Mouse (Mus musculus) frontal cortex, adult (tissue): ENCODE data around the gene Ubac2.

ENCODE experiments used
- ATAC-seq: cut with Nextera tagmentation; 2 replicates; pipeline ENCODE4 v1.9.2; 2017; ENCODE audit warnings: mild to moderate bottlenecking, moderate library complexity, mixed read lengths; ENCODE audit not compliant: low TSS enrichment

Gene Ubac2

DNA sequence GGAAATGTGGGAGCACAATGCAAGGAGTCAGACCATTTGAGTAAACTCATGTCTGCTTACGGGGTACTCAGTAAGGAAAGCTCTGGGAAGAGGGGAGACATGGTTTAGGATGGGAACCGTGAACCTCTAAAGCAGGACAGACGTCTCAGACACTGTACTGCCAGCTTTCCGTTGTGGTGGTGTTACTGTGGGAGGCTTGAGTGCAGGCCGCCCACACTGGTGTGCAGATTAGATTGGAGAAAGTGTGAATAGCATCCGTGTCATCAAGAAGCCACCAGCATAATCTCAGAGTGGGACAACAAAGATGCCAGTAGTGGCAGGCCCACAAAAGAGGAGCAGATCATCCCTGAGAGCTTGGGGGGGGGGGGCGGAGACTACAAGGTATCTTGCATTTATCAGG, 123.8 kb downstream of the Ubac2 start:
- peak; percentile 72; the same call in 1 of the 2 replicates for ATAC-seq

DNA sequence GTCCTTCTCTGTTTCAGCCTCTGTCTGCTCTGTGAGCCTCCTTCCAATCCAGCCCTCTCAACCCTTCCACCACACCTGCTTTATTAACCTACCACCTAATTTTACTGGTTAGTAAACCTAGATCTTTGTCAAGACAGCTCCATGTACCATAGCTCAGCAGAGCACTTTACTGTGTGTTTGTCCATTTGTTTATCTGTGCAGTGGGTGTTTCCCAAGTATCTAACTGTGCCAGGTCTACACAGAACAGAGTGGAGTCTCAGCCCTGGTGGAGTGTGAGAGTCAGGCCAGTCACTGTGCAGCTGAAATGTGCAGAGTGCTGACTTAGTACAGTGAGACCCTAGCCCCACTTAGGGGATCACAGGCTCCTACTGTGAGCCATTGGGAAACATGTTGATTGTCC, 125.4 kb downstream of the Ubac2 start:
- no peak for ATAC-seq

DNA sequence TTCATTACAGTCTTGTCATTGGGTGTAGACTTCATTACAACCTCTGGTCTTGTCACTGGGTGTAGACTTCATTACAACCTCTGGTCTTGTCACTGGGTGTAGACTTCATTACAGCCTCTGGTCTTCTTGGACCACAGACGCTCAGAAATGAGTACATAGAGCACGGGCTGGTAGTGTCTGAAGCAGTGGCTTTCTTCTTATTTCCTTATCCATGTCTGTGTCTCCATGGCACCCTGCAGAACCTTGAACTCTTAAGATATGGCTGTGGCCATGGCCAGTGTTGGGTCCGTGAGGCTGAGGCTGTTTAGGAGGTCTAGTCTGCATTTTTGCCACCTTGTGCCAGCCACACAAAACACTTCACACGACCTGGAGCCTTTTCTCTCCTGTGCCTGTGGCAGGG, 129.8 kb downstream of the Ubac2 start:
- no peak for ATAC-seq

DNA sequence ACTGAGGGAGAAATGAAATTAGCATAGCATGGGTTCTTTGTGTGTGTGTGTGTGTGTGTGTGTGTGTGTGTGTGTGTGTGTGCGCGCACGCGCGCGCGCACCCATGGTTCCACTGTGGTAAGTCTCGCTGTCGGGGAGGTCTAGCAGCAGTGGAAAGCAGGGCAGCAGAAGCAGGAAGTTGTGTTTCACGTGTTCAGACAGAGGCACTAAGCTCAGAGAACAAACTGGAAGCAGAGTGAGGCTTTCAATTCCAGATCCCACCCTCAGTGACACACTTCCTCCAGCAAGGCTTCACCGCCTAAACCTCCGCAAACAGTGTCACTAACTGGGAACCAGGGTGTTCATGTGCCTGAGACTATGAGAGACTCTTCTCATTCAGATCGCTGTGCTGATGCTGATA, 131.1 kb downstream of the Ubac2 start:
- ATAC-seq = peak; percentile 38; the same call in 1 of the 2 replicates

DNA sequence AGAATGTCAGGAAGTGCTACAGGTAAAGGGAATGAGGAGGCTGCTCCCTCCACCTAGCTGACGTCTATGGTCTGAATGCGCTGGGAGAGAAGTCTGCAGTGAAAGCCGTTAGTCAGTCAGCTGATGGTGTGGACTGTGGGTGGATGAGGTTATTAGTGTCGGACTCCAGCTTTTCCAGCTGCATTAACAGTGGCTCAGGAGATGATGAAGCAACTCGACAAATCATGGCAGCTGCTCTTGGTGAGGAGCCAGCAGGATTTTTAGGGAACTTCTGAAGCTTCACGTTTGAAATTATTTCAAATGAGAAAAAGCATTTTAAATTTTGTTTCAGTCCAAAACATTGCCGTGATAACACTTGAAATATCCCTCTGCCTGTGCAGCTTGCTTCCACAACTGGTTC, 131.9 kb downstream of the Ubac2 start:
- no peak for ATAC-seq

DNA sequence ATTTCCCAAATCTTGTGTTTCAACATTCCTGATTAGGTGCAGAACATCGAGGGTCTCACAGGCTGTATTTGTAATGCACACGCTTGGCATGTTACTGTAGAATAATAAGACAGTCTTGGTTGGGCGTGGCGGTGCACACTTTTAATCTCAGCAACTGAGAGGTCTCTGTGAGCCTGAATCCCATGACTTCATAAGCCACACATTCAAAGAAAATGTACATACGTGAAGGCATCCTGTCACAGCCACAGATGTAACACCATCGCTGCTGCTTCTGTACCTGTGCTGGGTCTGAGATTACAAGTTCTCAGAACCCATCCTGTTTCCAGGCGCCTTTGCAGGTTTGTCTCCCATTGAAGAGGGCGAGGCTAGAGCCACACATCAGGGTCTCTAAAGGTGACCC, 133.3 kb downstream of the Ubac2 start:
- no peak for ATAC-seq

DNA sequence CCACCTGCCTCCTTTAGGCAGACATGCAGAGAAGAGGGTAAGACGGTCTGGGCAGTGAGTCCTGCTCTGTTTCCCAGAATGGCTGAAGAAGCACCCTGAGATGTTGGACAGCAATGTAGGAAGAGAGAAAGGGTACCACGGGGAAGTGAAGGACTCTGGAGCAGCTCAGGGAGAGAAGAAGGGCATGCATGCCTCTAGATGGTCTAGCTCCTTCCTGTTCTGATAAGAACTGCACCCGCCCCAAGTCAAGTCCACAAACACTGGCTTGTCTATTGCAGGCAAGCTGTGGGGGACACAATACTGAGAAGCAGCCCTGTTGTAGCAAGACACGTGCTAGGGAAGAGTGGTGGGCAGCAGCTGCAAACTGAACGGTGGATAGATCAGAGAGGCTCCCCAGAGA, 133.8 kb downstream of the Ubac2 start:
- no peak for ATAC-seq

DNA sequence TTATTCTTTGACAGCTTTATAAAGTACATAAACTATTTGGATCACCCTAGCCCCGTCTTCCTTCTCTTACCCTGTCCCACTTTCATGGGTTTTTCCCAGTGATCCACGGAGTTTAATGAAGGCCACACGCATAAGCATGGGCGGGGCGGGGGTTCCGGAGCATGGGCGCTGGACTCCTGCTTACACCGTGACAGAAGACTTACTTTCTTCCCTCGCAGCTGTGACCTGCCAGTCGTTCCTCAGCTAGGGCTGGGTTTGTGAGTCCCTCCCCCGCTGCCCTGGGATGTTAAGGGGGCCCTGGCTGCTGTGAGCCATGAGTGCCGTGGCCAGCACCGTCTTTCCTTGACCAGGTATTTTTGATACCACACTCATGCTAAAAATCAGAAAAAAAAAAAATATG, 134.4 kb downstream of the Ubac2 start:
- ATAC-seq = no peak

DNA sequence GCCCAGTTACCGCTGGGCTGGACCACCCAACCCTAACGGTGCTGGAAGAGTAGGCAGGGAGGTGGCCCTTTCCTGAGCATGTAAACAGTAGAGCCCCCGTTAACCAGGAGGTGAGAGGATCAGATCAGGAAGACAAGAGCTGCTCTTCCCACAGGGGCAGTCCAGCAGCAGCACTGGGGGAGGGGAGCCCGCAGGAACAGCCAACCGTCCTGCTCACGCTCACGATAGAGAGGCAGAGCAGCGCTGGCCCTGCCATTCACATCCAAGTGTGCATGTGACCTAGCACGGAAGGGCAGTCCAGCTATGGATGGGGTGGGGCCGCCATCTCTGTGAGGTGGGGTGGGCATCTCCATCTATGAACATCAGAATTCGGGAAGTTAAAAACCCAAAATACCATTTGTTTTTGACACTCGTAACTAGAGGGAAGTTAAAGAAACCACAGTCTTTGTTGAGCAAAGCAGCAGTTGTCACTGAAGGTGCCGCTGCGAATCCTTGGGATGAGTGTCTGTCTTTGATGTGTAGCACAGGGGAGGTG, 135.1 kb downstream of the Ubac2 start:
- no peak for ATAC-seq

DNA sequence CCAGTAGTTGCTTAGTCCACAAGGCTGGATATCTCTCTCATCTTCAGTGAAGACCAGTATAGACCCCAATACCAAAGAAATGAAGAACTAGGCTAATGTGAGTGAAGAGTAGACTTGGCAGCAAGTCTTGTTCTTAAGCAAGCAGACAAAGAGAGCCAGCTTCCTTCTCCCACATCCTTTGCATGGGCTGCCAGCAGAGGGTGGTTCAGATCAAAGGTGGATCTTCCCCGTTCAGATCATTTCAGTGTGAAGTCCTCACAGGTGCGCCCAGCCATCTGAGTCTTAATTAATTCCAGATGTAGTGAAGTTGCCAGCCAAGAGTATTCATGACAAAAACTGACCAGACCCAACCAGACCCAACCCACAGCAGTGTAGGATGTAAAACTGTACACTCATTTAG, 139.5 kb downstream of the Ubac2 start:
- ATAC-seq = no peak

DNA sequence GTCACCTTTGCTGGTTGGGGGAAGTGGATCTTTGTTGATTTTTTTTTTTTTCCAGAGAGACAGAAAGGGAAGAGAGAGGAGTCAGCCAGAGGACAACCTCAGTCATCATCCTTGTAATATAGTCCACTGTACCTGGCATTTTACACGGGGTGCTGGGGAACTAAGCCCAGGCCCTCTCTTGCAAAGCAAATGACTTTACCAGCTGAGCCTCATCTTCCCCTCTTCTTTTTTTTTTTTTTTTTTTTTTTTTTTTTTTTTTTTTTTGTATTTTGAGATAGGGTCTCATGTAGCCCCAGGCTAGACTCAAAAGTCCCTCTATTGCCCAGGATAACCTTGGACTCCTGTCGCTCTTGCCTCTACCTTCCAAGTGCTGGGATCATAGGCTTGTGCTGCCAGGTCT, 141.0 kb downstream of the Ubac2 start:
- no peak for ATAC-seq

DNA sequence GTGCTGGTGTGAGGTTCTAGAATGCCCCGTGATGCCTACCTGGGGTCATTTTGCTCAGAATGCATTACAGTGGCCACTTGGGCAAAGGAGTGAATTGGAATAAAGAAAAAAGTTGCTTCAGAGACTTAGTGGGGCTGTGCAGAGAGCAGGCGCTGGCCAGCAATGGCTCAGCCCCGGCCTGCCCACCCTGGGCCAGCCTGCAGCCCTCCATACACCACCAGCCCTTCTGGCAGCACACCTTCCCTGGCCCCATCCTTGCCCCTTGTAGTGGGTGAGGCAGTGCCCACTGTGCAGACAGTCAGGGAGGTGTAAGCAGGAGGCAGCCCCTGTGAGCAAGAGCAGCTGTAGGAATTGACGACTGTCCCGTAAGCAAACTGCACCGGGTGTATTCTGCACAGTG, 142.1 kb downstream of the Ubac2 start:
- no peak for ATAC-seq

DNA sequence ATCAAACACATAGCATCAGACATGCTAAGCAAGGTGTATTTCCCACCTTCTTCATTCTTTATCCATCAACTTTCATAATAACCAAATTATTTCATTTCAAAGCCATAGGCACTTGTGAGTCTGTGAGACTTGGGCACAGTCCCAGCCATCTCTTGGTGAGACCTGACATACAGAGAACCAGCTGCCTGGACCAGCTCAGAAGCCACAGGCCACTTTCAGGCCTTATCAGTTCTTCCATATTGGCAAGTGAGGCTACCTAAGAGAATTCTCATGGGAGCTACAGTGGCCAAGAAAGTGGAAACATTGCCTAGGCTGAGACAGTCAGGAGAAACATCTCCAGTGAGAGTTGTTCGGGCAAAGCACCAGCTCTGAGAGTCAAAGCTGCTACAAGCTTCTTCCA, 144.6 kb downstream of the Ubac2 start:
- ATAC-seq = no peak

DNA sequence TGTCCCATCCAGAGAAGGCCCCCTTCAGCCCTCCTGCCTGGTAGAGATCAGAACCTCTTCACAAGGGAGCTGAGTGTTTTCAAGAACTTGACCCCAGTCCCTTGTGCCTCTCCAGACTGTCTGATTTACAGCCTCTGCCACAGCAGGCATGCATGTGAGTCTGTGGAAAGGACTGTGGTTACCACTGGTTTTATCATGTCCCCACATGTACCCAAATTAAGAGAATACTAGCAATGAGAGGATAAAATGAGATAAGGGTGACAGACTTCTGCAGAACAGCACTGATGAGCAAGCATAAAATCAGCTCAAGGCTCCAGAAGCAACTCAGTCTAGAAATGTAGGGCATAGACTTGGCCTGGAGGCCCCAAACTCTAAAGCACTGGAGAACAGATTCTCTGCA, 145.5 kb downstream of the Ubac2 start:
- ATAC-seq = no peak

DNA sequence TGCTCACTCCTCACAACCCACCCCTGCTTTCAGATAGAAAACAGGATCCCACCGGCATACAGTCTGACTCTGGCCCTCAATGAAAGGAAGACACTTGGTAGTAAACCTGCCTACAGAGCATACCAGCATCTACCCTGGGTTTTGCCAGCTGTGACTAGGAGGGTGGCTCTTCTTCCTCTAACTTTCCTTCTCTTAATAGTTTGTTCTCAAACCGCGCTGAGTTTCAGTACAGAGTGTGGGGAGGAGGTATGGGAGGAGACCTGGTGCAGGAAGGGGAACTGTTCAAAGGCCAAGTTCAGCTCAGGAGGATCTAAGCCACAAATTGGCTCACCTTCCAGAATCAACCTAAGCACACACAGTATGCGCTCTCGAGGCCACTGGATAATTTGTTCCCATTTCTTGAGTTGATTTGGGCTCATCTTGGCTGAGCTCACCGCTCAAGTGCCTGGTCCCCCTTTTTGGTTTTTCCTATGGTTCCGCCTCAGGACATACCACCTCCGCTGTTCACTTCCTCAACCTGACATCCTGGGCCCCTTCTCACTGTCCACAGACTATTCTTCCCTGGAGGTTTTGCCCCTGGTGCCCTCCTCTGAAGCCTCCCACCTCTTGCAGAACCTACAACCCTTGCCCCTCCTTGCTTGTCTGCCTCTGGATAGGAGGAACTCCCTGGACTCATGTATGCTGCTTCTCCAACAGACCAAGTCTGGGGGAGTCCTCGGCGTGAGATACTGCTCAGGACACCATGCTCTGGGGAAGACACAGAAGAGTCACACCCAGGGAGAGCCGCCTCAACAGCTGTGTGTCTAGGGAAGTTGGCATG, 150.7 kb downstream of the Ubac2 start:
- ATAC-seq = no peak; the same call in 1 of the 2 replicates

DNA sequence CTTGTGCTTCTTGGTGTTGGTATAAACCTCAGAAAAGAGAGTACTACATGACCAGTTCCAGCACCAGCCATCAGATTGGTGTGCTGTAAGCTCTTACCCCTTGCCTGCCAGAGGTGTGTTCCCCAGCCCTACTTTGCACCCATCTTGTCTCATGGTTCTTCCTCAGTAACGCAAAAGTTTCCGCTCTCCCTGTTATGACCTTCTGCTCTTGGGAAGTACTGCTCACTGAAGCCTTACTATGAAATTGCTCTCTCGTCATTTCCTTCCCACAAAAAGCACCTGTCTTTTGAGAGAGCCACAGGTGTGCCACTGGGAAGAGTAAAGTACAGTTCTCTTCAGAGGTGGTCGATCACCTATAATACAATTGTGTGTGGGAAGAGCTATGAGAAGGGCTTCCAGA, 151.4 kb downstream of the Ubac2 start:
- ATAC-seq = no peak

DNA sequence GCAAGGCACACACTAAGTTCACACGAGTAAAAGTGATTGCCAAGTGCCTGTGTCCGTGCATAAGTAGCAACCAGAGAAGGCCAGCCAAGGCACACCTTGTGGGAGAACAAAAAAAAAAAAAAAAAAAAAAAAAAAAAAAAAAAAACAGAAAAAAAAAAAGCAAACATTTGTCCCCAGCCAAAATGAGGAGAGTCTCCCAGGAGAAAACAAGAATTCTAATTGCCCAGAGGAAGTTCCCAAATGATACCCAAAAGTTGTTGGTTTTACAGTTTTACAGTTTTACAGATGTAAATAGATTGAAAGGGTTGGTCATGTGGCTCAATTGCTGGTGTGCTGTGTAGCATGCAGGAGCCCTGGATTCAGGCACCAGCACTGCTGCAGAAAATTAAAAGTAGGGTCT, 153.6 kb downstream of the Ubac2 start:
- ATAC-seq = no peak

DNA sequence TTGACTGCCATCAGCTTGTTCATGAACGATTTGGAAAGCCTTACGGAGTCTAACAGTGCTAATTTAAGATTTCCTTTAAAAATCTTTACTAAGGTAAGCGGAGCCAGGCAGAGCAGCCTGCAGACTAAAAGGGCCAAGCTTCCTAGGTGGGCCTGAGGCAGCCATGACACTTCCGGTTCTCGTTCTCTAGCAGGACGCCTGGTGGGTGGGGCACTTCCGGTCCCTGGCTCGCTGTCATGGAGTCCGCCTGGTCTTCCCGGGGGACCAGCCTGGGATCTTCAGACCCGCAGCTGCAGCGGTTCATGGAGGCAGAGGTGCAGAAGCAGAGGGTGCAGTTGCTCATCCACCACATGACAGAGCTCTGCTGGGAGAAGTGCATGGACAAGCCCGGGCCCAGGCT, 156.0 kb downstream of the Ubac2 start, which contains the start of gene Timm8a2:
Gene Timm8a2 (plus strand): TSS at position 224 of the 400 bp plus-strand sequence.
- ATAC-seq = no peak

DNA sequence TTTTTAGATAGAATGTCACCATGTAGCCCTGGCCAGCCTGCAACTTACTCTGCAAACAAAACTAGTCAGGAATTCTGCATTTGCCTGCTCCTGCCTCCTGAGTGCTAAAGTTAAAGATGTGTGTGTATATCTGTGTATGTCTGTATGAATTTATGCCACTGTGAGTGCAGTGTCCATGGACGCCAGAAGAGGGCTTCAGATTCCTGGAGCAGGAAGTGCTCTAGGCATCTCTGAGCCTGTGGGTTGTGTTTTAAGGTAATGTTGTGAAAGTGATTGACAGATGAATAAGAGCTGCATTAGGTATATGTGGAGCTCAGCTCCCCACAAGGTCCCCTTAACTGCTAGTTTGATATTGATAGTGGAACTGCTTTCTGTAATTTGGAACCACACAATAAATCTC, 156.8 kb downstream of the Ubac2 start:
- no peak for ATAC-seq

DNA sequence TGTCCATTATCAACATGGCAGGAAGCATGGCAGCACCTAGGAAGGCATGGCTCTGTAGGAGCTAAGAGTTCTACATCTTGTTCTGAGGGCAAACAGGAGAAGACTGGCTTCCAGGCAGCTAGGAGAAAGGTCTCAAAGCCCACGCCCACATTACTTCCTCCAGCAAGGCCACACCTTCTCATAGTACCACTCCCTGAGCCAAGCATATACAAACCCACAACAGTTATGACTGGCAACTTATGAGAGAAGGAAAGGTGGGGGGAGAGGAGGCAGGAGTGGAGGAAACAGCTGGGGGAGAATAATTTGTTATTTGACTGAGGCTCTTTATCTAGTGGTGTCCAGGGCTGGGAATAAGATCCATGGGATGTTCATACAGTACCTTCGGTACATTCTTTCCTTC, 157.4 kb downstream of the Ubac2 start:
- no peak for ATAC-seq

DNA sequence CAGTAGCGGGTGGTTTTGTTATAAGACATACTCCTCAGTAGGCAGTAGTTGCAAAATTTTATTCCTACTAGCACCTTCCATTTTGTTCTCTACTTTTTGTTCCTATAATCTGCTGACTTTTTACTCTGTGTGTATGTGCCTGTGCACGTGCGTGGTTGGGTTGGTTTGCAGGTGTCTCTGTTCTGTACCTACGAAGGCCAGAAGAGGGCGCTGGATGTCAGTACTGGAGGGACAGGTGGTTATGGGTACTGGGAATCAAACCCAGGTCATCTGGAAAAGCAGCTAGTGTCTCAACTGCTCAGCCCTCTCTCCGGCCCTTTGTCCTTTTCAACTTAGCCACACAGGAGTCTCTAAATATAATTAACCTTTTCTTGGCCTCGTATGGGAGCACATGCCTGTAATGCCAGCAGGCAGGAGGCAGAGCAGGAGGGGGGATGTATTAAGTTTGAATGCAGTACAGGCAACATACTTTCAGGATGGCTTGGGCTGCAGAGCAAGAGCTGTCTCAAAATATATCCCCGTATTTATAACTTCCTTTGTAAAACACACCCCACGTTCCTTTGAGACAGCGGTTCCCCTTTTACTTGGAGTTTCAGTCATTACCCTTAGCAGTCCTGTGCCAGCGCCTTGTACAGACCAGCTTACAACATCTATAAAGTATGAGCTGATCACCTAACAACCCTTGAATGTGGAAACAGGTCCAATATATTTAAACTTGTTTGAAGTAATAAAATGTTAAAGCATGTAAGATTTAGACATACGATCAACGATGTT, 160.6 kb downstream of the Ubac2 start:
- no peak for ATAC-seq

DNA sequence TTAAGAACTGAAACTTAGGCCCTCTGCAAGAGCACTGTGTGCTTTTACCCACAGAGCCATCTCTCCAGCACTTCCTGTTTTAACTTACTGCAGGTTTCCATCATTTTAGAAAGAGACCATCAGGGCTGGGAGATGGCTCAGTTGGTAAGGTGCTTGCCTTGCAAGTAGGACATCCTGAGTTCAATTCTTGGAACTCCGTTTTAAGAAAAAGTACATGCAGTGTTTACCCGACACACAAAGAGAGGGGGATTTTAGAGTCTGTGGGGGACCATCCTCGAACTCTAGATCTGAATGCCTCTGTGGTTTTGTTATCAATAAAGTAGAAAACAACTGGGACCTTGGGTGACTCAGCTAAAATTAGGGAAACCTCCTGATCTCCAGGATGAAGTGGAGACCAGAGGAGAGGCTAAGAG, 163.0 kb downstream of the Ubac2 start:
- no peak for ATAC-seq

DNA sequence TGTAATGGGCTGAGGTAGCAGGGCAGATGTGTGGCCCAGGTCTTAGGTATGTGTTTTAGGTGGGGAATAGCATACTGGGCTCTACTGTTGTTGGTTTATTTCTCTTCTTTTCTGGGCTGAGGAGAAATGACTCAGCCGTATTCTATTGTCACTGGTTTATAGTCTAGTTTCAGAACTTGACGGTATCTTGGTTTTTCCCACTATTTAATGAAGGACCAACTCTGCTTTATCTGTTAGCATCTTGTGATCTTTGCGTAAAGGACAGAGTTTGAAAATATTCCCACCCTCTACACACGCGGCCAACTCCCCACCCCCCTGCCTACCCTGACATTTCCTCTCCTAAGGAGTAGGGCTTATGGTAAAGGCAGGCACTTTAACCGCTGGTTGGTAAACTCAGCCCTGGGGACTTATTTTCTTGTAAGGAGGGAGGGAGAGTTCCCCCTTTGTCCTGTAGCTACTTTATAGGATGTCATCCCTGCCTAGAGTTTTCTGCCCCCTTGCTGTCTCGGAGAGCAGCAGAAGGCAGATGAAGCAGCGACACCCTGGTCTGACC, 163.8 kb downstream of the Ubac2 start:
- ATAC-seq = no peak
